Mouse (Mus musculus): ENCODE data around the gene Ostm1. TPM values are rescaled to one million over a fixed set of nuclear protein-coding genes. Genes with fewer than 3 reads are reported as not detected.

The Ostm1 gene
- polyA plus RNA-seq, 1 experiment from 2014 or later, result 24.9 TPM

- H3K4me1 ChIP-seq, result no peaks in the 10 kb centered on the region
- no peak overlapping the region for H3K4me3 ChIP-seq
- ATAC-seq (ENCODE audit: low FRiP score), result no peak
- peaks cover 8% of the 10 kb centered on the region; the same call in 1 of the 2 replicates for H3K9me3 ChIP-seq (replicated peaks)
- no peak overlapping the region for H3K4me2 ChIP-seq (replicated peaks)
- H3K36me3 ChIP-seq, result no peaks in the 10 kb centered on the region
- no peak overlapping the region for H3K27ac ChIP-seq
- no peak overlapping the region for H3K9ac ChIP-seq
- peaks cover 57% of the 10 kb centered on the region for H3K27me3 ChIP-seq
- WGBS, result 65% methylated on average over 4 of the region's 4 CpGs
These were observed 23.1 kb downstream of the Ostm1 start for GRCm38 (mm10) chr10:42606757-42607156.

- peaks cover 6% of the 10 kb centered on the region for H3K4me1 ChIP-seq
- 8% methylated on average over 12 of the region's 12 CpGs for WGBS
- peaks cover 97% of the 10 kb centered on the region for H3K27me3 ChIP-seq
- H3K9me3 ChIP-seq (replicated peaks), result no peaks in the 10 kb centered on the region
- ATAC-seq (ENCODE audit: low FRiP score), result no peak
- no peak overlapping the region for H3K27ac ChIP-seq
- H3K4me2 ChIP-seq (replicated peaks), result no peak overlapping the region
- H3K36me3 ChIP-seq, result no peaks in the 10 kb centered on the region
- no peak overlapping the region for H3K4me3 ChIP-seq
- no peak overlapping the region for H3K9ac ChIP-seq
These were observed 29.5 kb downstream of the Ostm1 start for GRCm38 (mm10) chr10:42613075-42613474.

GRCm38 (mm10) chr10:42613639-42614381 is 30.2 kb downstream of the Ostm1 start:
- Histone ChIP-seq H3K4me1 (peaks cover 6% of the 10 kb centered on the region), H3K9ac (peak overlapping the region; percentile 29; the same call in 1 of the 2 replicates), H3K27me3 (peaks cover 97% of the 10 kb centered on the region), H3K9me3 (replicated peaks) (no peaks in the 10 kb centered on the region), H3K27ac (no peak overlapping the region), H3K4me3 (peak overlapping the region; percentile 27), H3K4me2 (replicated peaks) (peak overlapping the region; percentile 52), H3K36me3 (no peaks in the 10 kb centered on the region)
- 1% methylated on average over 38 of the region's 40 CpGs for WGBS
- peak; percentile 72 for ATAC-seq (ENCODE audit: low FRiP score)

GRCm38 (mm10) chr10:42614766-42615165 is 31.1 kb downstream of the Ostm1 start:
- no peaks in the 10 kb centered on the region for H3K9me3 ChIP-seq (replicated peaks)
- peaks cover 97% of the 10 kb centered on the region for H3K27me3 ChIP-seq
- ATAC-seq (ENCODE audit: low FRiP score), result no peak
- no peak overlapping the region for H3K4me2 ChIP-seq (replicated peaks)
- H3K4me1 ChIP-seq, result peaks cover 6% of the 10 kb centered on the region
- no peak overlapping the region for H3K9ac ChIP-seq
- no peaks in the 10 kb centered on the region for H3K36me3 ChIP-seq
- 11% methylated on average over 9 of the region's 9 CpGs for WGBS
- no peak overlapping the region for H3K4me3 ChIP-seq
- H3K27ac ChIP-seq, result no peak overlapping the region

GRCm38 (mm10) chr10:42618291-42618690 is 34.7 kb downstream of the Ostm1 start:
- no peak for ATAC-seq (ENCODE audit: low FRiP score)
- 34% methylated on average over 2 of the region's 2 CpGs for whole genome bisulfite sequencing
- Histone ChIP-seq H3K36me3 (no peaks in the 10 kb centered on the region), H3K4me2 (replicated peaks) (no peak overlapping the region), H3K9ac (no peak overlapping the region), H3K4me3 (no peak overlapping the region), H3K9me3 (replicated peaks) (no peaks in the 10 kb centered on the region), H3K4me1 (peaks cover 6% of the 10 kb centered on the region), H3K27me3 (peaks cover 97% of the 10 kb centered on the region), H3K27ac (no peak overlapping the region)

- H3K4me1 ChIP-seq, result peaks cover 4% of the 10 kb centered on the region; the same call in 1 of the 2 replicates
- no peak overlapping the region for H3K4me3 ChIP-seq
- 87% methylated on average over 2 of the region's 2 CpGs for WGBS
- H3K9ac ChIP-seq, result no peak overlapping the region
- no peaks in the 10 kb centered on the region for H3K36me3 ChIP-seq
- H3K27ac ChIP-seq, result no peak overlapping the region
- no peak overlapping the region for H3K4me2 ChIP-seq (replicated peaks)
- H3K27me3 ChIP-seq, result peaks cover 97% of the 10 kb centered on the region
- ATAC-seq (ENCODE audit: low FRiP score), result no peak
- H3K9me3 ChIP-seq (replicated peaks), result no peaks in the 10 kb centered on the region
These were observed 42.3 kb downstream of the Ostm1 start for GRCm38 (mm10) chr10:42625907-42626306.

GRCm38 (mm10) chr10:42630596-42631355 is 47.2 kb downstream of the Ostm1 start:
- Histone ChIP-seq H3K27ac (no peak overlapping the region), H3K4me1 (peaks cover 18% of the 10 kb centered on the region), H3K36me3 (no peaks in the 10 kb centered on the region), H3K9ac (no peak overlapping the region), H3K9me3 (replicated peaks) (no peaks in the 10 kb centered on the region), H3K4me2 (replicated peaks) (no peak overlapping the region), H3K4me3 (no peak overlapping the region), H3K27me3 (peaks cover 98% of the 10 kb centered on the region)
- peak; percentile 24; the same call in 1 of the 2 replicates for ATAC-seq (ENCODE audit: low FRiP score)
- WGBS, result under 1% methylated on average over 19 of the region's 19 CpGs

- ATAC-seq (ENCODE audit: low FRiP score), result no peak
- Histone ChIP-seq H3K4me2 (replicated peaks) (peak overlapping the region; percentile 42), H3K27me3 (peaks cover 96% of the 10 kb centered on the region), H3K27ac (no peak overlapping the region), H3K36me3 (no peaks in the 10 kb centered on the region), H3K4me1 (peaks cover 20% of the 10 kb centered on the region), H3K4me3 (peak overlapping the region; percentile 18), H3K9ac (no peak overlapping the region), H3K9me3 (replicated peaks) (no peaks in the 10 kb centered on the region)
- 2% methylated on average over 35 of the region's 42 CpGs for WGBS
These were observed 48.3 kb downstream of the Ostm1 start for GRCm38 (mm10) chr10:42631754-42632452.

GRCm38 (mm10) chr10:42632453-42633360 is 49.1 kb downstream of the Ostm1 start:
- Histone ChIP-seq H3K9ac (no peak overlapping the region), H3K4me1 (peaks cover 20% of the 10 kb centered on the region), H3K27me3 (peaks cover 96% of the 10 kb centered on the region), H3K4me3 (peak overlapping the region; percentile 18), H3K4me2 (replicated peaks) (peak overlapping the region; percentile 42), H3K36me3 (no peaks in the 10 kb centered on the region), H3K27ac (no peak overlapping the region), H3K9me3 (replicated peaks) (no peaks in the 10 kb centered on the region)
- no peak for ATAC-seq (ENCODE audit: low FRiP score)
- under 1% methylated on average over 38 of the region's 39 CpGs for WGBS

GRCm38 (mm10) chr10:42633361-42634121 is 49.9 kb downstream of the Ostm1 start:
- H3K4me2 ChIP-seq (replicated peaks), result peak overlapping the region; percentile 42
- peaks cover 20% of the 10 kb centered on the region for H3K4me1 ChIP-seq
- no peak overlapping the region for H3K4me3 ChIP-seq
- H3K9me3 ChIP-seq (replicated peaks), result no peaks in the 10 kb centered on the region
- 5% methylated on average over 23 of the region's 23 CpGs for WGBS
- H3K9ac ChIP-seq, result no peak overlapping the region
- no peak overlapping the region for H3K27ac ChIP-seq
- peaks cover 96% of the 10 kb centered on the region for H3K27me3 ChIP-seq
- no peaks in the 10 kb centered on the region for H3K36me3 ChIP-seq
- no peak for ATAC-seq (ENCODE audit: low FRiP score)

GRCm38 (mm10) chr10:42634122-42634720 is 50.6 kb downstream of the Ostm1 start:
- no peak overlapping the region for H3K9ac ChIP-seq
- 1% methylated on average over 8 of the region's 8 CpGs for WGBS

More at GRCm38 (mm10) chr10:42634122-42634720, 50.6 kb downstream of the Ostm1 start:
- no peak for ATAC-seq (ENCODE audit: low FRiP score)
- Histone ChIP-seq H3K36me3 (no peaks in the 10 kb centered on the region), H3K4me1 (peaks cover 20% of the 10 kb centered on the region), H3K27me3 (peaks cover 95% of the 10 kb centered on the region), H3K27ac (no peak overlapping the region), H3K4me3 (no peak overlapping the region), H3K9me3 (replicated peaks) (no peaks in the 10 kb centered on the region), H3K4me2 (replicated peaks) (no peak overlapping the region)
